7 mouse cellular contexts compared by ENCODE assay signal in genomic region chr8:124758544-124758943, GRCm38 (mm10). TPM values are rescaled to one million over a fixed set of nuclear protein-coding genes. Genes with fewer than 3 reads are reported as not detected.
DNase-seq lines count a peak whose midpoint lies in the region; ATAC-seq and TF ChIP-seq lines count a peak whose summit lies in the region.

No protein-coding gene starts in this region.

- ATAC-seq in common myeloid progenitor, adult 5-6 weeks (replicated peaks; ENCODE audit: low read depth, poor library complexity, severe bottlenecking): peak; percentile 62; the same call in 1 of the 2 replicates

- H3K27me3 ChIP-seq in small intestine, adult 2 months (ENCODE audit: control insufficient read depth, insufficient read depth, low read length): no peaks in the 10 kb centered on the region

- no peaks in the 10 kb centered on the region; the same call in 1 of the 2 replicates for H3K4me1 ChIP-seq in small intestine, adult 2 months (ENCODE audit: control insufficient read depth, insufficient read depth, insufficient read length, low read length)

- 28% methylated on average over 3 of the region's 3 CpGs for WGBS in small intestine, adult 2 months

- DNase-seq in left cerebral cortex, adult 2 months (ENCODE audit: extremely low spot score in 1 of 2, low spot score in 2 of 2): no peak
- no peak for DNase-seq in left cerebral cortex, adult 9 months (ENCODE audit: low spot score in 2 of 2)
- peak; percentile 25 for DNase-seq in MEL-GATA-1-ER (ENCODE audit: extremely low read depth, low read depth)
- DNase-seq in cerebellum, adult 18-20 months: no peak
- no peak for DNase-seq in gastrocnemius, adult 18-20 months (ENCODE audit: low spot score)

- no peak overlapping the region for H3K4me3 ChIP-seq in left cerebral cortex, adult 2 months
- no peak overlapping the region for H3K4me3 ChIP-seq in small intestine, adult 2 months (ENCODE audit: low read depth, low read length)

- no peak for TF ChIP-seq POLR2A in small intestine, adult 2 months (IDR thresholded peaks at IDR 0.05; ENCODE audit: low read depth, low read length)

- intact Hi-C loops in left cerebral cortex, adult 2 months (cut with DNase I): loop anchor here (5.0 kb wide), 1 partner anchor 54 kb away; no protein-coding TSS in a partner anchor

- H3K36me3 ChIP-seq in small intestine, adult 2 months (ENCODE audit: control insufficient read depth, insufficient read depth, low read length): no peaks in the 10 kb centered on the region

- H3K27ac ChIP-seq in left cerebral cortex, adult 2 months: no peak overlapping the region
- no peak overlapping the region for H3K27ac ChIP-seq in small intestine, adult 2 months (ENCODE audit: insufficient read depth, low read depth, low read length)

- TF ChIP-seq CTCF in left cerebral cortex, adult 2 months (IDR thresholded peaks at IDR 0.05): peak; percentile 44
- TF ChIP-seq CTCF in small intestine, adult 2 months (IDR thresholded peaks at IDR 0.05; ENCODE audit: extremely low read depth, insufficient read length, insufficient replicate concordance, low read depth, low read length): peak; percentile 52; the same call in 1 of the 2 replicates

RNA-seq across cellular contexts. Expression of gene Fam89a, which starts 6.9 kb away (rescaled TPM):
- total RNA-seq in left cerebral cortex, adult 2 months (2021): under 1 TPM; 0.77 to 0.87 TPM
- total RNA-seq in common myeloid progenitor, adult 5-6 weeks (2017): not detected in 2 replicates
- 1.4 and 1.7 TPM in 2 replicates for polyA plus RNA-seq in small intestine, adult 2 months (2012; rRNA removed)
- total RNA-seq in gastrocnemius, adult 18-20 months (2021): 1 to 10 TPM in 1 of 2 experiments, under 1 TPM in 1; 0.62 to 1.5 TPM

RNA-seq across cellular contexts. Expression of gene Trim67, which starts 34.3 kb away (rescaled TPM):
- 1 to 10 TPM; 2.0 to 2.2 TPM for total RNA-seq in left cerebral cortex, adult 2 months (2021)
- not detected in 2 replicates for total RNA-seq in common myeloid progenitor, adult 5-6 weeks (2017)
- 0.05 and 0.09 TPM in 2 replicates for polyA plus RNA-seq in small intestine, adult 2 months (2012; rRNA removed)
- under 1 TPM; 0.05 to 0.21 TPM for total RNA-seq in gastrocnemius, adult 18-20 months (2021)

RNA-seq across cellular contexts. Expression of gene Arv1, which starts 36.6 kb away (rescaled TPM):
- total RNA-seq in left cerebral cortex, adult 2 months (2021): 10 to 100 TPM; 13.0 to 13.9 TPM
- total RNA-seq in common myeloid progenitor, adult 5-6 weeks (2017): 3.3 and 5.5 TPM in 2 replicates
- polyA plus RNA-seq in small intestine, adult 2 months (2012; rRNA removed): 6.5 and 7.0 TPM in 2 replicates
- total RNA-seq in gastrocnemius, adult 18-20 months (2021): 1 to 10 TPM; 2.6 to 3.1 TPM

RNA-seq across cellular contexts. Expression of gene Ttc13, which starts 36.8 kb away (rescaled TPM):
- 10 to 100 TPM; 41.4 to 42.6 TPM for total RNA-seq in left cerebral cortex, adult 2 months (2021)
- 43.7 and 50.6 TPM in 2 replicates for total RNA-seq in common myeloid progenitor, adult 5-6 weeks (2017)
- polyA plus RNA-seq in small intestine, adult 2 months (2012; rRNA removed): 8.1 and 11.4 TPM in 2 replicates
- 10 to 100 TPM; 17.1 to 20.6 TPM for total RNA-seq in gastrocnemius, adult 18-20 months (2021)
